Mouse (Mus musculus): Measurements from ENCODE around the gene Gm27029.
"Not testable (repeated sequence)": the region's sequence is repeated elsewhere in the genome, so short reads cannot be mapped to it uniquely, and the experiment has no call there.

Gene Gm27029

DNA sequence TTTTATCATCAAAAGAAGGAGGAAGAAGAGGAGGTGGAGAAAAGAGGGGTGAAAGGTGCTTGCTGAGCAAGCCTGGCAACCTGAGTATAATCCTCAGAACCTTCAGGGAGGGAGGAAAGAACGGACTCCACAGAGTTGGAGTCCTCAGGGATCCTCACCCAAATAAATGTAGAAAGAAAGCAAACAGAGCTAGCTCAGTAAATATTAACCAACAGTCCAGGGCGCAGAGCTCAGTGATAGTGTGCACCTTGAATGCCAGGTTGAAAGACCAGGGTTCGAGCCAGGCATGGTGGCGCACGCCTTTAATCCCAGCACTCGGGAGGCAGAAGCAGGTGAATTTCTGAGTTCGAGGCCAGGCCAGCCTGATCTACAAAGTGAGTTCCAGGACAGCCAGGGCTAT is 31.0 kb upstream of the Gm27029 start:
- no peak for DNase-seq

DNA sequence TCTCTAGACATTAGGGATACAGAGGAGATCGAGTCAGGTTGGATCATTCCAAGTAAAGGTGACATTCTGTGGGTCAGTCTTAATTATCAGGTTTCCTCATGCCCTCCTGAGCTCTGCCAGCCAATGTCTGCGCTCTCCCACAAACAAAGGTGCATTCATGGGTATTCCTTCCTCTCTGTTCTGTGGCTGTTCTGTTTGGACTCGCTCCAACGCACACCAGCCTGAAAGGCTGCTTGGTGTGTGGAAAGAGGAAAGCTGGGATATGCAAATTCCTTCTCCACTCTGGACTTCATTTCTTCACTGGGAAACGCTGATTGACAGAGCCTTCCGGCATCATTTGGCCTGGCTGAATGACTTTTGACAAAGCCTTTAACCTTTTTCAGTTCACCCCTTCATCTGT is 30.1 kb upstream of the Gm27029 start:
- DNase-seq, result no peak

DNA sequence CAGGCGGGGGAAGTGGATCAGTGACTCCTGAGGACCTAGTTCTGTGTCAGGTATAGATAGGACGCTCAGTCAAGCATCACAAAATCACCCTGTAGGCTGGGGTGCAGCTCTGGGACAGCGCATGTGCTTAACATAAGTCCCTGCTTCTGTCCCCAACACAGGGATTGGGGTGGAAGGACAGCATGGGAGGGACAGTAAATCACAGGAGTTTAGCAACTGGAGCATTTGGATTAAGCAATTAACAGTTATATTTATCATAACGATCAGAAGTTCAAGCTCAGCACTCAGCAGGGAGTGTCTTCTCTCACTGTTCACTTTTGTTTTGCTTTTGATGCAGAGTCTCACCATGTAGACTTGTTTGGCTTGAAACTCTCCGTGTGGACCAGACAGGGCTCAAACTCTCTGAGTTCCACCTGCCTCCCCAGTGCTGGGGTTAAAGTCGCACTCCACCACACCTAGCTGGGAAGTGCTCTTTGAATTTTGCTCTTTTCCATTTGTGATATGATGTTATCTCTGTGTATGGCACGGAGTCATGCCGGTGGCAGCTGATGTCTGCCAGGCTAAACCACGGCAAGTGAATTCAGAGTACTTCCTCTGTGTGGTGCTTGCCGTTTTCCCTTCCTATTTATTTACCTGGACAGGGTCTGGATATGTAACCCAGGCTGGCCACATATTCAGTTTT is 27.6 kb upstream of the Gm27029 start:
- no peak for DNase-seq

DNA sequence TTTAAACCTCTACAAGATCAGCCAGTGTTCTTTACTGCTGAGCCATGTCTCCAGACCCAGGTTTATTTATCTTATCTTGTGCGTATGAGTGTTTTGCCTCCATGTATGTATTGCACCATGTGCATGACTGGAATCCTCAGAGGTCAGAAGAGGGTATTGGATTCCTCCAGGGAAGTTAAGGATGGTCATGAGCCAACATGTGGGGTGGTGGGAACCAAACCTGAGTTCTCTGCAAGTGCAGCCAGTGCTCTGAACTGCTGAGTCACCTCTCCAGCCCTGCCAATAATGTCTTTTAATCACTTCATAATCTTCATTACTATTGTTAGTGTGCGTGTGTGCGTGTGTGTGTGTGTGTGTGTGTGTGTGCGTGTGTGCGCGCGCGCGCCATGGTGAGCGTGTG is 26.9 kb upstream of the Gm27029 start:
- DNase-seq, result no peak

DNA sequence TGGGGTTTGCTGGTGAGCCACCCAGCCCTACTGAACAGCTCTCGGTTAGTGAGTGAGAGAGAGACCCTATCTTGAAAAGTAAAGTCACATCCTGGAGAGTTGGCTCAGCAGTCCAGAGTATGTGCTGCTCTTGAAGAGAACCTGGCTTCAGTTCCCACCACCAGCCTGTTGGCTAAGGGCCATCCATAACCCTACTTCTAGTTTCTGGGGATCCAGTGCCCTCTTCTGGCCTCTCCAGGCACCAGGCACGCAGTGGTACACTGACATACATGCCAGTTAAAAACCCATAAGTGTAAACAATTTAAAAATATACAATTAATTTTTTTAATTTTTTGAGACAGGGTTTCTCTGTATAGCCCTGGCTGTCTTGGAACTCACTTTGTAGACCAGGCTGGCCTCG is 25.8 kb upstream of the Gm27029 start:
- DNase-seq, result peak in 1 of 2 experiments; percentile 36

DNA sequence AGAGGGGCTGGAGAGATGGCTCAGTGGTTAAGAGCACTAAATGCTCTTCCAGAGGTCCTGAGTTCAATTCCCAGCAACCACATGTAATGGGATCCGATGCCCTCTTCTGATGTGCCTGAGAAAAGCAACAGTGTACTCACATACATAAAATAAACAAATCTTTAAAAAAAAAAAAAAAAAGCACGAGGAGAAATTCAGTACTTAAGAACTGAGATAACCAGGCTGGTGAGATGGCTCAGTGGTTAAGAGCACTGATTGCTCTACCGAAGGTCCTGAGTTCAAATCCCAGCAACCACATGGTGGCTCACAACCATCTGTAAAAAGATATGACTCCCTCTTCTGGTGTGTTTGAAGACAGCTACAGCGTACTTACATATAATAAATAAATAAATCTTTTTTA is 25.0 kb upstream of the Gm27029 start:
- DNase-seq, result not testable (repeated sequence)

DNA sequence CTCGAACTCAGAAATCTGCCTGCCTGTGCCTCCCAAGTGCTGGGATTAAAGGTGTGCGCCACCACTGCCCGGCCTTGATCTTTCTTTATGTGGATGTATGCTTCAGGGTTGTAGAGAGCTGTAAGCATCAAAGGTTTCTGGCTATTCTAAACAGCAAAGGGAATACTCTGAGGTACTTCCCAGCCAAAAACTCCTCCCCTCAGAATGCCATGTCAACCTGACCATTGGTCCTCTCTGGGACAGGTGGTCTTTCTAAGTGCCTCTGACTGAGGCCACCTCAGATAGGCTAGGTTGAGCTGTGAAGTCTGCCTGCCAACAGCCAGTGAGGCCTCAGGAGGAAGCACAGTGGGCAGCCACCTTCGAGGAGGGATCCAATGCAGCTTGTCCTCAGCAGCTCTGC is 24.3 kb upstream of the Gm27029 start:
- peak in 1 of 2 experiments; percentile 17 for DNase-seq

DNA sequence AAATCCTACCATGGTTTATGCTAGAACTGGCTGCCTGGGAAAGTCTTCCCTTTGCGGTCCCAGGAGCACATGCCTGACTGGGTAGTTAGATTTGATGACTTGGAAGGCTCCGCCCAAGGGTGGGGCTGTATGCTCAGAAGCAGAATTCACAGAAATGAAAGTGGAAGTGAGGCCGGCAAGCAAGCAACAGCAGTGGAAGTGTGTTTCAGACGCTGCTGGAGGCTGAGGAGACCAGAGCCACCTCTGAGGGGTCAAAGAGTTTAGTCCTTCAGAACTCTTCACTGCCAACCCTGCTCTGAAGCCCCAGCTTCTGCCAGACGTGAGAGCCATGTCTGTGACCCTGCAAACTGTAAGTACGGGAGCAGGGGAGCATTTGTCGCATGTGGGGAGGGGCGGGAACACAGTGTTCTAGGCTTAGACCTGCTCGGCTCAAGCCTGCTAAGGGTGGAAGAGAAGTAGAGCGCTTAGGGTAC is 23.7 kb upstream of the Gm27029 start, which contains the start of gene Ifi35:
Gene Ifi35 (plus strand): TSS at position 134 of the 473 bp plus-strand sequence.
- peak; percentile 91 to 93 for DNase-seq

DNA sequence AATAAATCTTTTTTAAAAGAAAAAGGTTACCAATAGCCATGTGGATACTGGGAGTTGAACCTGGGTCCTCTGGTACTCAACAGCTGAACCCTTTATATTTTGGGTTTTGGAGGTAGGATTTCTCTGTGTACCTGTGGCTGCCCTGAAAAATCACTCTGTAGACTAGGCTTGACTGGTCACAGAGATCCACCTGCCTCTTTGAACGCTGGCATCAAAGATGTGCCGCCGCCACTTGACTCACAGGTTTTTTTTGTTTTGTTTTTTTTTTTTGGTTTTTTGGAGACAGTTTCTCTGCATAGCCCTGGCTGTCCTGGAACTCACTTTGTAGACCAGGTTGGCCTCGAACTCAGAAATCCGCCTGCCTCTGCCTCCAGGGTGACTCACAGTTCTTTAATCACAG is 23.2 kb upstream of the Gm27029 start:
- DNase-seq, result no peak

DNA sequence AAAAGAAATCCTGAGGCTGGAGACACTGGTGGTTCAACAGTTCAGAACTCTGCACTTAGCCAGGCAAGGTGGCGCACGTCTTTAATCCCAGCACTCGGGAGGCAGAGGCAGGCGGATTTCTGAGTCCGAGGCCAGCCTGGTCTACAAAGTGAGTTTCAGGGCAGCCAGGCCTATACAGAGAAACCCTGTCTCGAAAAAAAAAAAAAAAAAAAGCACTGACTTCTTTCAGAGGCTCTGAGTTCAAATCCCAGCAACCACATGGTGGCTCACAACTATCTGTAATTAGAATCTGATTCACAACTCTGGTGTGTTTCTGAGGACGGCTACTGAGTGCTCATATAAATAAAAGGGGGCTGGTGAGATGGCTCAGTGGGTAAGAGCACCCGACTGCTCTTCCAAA is 22.3 kb upstream of the Gm27029 start:
- DNase-seq, result not testable (repeated sequence)

DNA sequence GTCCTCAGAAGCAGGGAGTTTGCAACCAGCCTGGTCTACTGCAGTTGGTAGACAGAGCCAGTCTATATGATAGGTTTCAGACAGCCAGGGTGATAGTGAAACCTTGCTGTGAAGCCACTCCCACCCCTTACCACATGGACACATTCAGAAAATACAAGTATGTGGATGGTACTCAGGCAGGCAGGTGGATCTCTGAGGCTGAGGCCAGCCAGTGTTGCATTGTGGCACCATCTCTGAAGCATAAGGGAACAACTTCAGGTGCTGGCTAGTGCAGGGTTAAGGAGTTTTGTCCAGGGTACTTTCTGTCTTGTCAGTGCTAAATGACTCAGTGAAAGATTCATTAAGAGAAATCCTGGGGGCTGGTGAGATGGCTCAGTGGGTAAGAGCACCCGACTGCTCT is 21.7 kb upstream of the Gm27029 start:
- no peak for DNase-seq

DNA sequence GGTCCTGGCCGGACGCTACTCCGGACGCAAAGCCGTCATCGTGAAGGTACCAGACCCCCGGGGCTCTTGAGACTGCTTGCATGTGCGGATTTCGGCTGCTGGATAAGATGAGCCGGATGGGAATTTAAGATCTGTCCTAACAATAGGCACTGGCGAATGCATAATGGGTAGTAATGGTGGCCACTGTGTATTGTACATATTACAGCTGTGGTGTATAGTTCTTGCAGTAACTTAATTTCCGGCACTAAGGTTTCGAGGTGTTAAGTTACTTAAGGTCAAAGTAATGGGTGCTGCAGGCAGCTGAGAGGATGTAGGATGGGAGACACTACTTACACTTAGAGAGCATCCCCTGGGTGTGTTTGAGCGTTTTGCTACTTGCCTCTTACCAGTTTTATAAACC is 18.2 kb upstream of the Gm27029 start:
- no peak for DNase-seq

DNA sequence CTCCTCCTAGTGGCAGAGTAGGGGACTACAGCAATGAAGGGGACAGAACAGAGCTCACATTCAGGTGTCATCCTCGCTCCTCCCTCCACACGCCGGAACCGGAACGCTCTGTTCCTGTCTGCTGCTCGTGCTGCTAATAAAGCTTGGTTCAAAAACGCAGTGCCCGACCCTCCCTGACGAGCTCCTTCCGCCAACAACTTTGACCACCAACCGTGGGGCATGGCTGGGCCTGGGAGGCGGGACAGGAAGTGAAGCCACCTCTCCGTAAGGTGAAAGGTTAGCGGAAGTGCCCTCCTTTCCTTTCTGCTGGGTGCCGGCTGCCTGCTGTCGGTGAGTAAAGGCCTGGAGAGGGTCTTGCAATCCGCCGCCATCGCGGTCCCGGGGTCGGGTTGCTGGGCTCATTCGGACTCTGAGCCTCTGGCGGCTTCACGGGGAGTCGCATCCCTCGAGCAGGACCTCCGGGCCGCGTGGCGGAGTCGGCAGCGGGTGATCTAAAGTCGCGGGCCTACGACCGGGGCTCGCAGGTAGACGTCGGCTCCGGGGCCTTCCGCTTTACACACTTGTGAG is 17.6 kb upstream of the Gm27029 start, which contains the start of gene Rpl27:
Gene Rpl27 (plus strand): TSS at position 172 of the 567 bp plus-strand sequence.
- DNase-seq, result peak; percentile 99

DNA sequence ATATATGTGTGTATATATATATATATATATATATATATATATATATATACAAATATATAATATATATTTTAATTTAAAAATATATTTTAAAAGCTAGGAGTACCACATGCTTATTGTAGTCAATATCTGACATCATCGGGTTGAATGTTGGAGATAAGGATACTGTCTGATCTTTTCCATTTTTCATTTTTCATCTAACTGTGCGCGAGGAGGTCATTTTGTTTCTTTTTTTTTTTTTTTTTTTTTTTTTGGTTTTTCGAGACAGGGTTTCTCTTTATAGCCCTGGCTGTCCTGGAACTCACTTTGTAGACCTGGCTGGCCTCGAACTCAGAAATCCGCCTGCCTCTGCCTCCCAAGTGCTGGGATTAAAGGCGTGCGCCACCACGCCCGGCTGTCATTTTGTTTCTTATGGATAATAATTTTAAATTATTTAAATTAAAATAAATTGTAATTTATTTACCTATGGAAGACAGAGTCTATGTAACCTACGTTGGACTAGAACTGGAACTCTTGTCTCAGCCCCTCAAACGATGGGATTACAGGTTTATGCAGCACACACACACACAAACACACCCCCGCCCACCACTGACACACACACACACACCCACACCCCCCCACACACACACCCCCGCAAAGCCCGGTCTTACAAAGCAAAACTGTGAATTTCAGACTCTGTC is 17.0 kb upstream of the Gm27029 start:
- DNase-seq, result not testable (repeated sequence)

DNA sequence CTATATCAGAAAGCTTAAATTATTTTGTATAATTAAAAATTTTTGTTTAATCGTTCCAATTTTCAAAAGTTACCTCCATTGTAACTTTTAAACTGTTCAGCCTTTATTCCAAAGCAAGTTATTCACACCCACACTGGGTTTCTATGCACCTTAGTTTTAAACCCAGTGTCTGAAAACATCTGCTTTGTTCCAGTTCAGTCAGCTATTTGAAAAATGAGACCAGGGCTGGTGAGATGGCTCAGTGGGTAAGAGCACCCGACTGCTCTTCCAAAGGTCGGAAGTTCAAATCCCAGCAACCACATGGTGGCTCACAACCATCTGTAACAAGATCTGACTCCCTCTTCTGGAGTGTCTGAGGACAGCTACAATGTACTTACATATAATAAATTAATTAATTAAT is 13.4 kb upstream of the Gm27029 start:
- not testable (repeated sequence) for DNase-seq

DNA sequence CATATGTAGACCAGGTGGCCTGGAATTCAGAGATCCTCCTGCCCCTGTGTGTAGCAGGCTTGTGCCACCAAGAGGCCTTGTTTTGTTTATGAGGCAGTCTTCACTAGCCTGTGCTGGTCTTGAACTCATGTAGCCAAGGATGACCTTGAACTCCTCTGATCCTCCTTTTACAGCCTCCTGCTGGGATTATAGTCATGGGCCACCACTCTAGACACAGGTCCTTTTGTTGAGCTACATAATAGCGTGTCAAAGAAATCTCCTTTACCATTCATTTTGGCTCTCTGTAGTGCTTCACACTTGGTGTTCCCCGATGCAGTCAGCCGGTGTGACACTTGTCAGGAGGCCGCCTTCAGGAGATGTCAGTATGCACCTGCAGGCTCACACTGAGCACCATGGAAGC is 12.3 kb upstream of the Gm27029 start:
- no peak for DNase-seq

DNA sequence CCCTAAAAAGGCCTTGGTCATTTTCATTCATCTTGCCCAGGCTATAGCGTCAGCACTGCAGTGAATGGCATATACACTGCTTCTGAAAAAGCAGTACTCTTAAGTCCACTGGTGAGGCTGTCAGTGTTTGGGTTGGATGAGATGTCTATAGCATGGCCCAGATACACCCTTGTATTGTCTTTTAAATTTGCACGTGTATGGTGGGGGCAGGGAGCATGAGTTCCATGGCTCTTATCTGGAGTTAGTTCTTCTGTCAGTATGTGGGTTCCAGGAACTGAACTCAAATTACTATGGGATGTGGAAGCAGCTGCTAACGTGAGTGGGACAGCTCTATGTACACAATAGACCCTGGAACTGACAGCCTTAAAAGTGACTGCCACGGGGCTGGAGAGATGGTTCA is 11.2 kb upstream of the Gm27029 start:
- no peak for DNase-seq

DNA sequence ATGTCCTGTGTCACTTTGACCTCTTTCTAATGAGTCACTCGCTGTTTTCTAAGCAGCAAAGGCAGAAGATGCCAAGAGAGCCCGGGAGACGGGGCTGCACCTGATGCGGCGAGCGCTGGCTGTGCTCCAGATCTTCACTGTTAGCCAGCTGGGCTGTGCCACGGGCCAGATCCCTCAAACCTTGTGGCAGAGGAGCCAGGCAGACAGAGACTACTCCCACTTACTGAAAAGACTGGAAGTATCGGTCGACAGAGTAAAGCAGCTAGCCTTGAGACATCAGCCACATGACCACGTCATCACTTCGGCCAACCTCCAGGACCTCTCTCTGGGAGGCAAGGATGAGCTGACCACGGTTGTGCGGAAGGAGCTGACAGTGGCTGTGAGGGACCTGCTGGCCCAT is 8.8 kb upstream of the Gm27029 start:
- no peak for DNase-seq

DNA sequence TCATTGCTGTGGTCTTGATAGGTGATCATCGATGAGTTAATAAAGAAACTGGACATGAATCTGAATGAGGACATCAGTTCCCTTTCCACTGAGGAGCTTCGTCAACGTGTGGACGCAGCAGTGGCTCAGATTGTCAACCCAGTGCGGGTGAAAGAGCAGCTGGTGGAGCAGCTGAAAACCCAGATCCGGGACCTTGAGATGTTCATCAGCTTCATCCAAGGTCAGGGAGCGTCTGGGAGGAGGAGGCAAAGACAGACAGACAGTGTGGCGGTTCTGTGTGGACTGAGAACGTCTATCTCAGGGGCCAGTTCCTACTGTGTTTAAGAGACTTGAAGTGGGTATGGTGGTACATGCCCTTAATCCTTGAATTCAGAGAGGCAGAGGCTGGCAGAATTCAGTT is 6.7 kb upstream of the Gm27029 start:
- no peak for DNase-seq

DNA sequence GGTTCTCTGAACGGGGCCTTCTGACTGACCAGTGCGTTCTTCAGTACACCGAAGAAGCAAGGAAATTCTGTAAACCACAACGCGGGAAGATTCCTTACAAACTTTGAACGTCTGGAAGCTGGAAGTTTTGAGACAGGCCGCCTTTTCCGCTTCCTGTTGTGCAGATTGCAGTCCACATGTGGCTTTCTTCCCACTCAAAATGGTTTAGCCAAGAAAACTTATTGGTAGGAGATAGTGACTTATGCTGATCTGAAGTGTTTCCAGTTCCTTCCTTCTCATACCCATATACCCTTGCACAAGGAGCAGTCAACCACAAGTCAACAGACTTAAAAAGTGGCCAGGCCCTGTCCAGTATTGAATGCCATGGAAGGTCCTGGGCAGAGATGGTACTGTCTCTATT is 1.6 kb upstream of the Gm27029 start:
- DNase-seq, result no peak

DNA sequence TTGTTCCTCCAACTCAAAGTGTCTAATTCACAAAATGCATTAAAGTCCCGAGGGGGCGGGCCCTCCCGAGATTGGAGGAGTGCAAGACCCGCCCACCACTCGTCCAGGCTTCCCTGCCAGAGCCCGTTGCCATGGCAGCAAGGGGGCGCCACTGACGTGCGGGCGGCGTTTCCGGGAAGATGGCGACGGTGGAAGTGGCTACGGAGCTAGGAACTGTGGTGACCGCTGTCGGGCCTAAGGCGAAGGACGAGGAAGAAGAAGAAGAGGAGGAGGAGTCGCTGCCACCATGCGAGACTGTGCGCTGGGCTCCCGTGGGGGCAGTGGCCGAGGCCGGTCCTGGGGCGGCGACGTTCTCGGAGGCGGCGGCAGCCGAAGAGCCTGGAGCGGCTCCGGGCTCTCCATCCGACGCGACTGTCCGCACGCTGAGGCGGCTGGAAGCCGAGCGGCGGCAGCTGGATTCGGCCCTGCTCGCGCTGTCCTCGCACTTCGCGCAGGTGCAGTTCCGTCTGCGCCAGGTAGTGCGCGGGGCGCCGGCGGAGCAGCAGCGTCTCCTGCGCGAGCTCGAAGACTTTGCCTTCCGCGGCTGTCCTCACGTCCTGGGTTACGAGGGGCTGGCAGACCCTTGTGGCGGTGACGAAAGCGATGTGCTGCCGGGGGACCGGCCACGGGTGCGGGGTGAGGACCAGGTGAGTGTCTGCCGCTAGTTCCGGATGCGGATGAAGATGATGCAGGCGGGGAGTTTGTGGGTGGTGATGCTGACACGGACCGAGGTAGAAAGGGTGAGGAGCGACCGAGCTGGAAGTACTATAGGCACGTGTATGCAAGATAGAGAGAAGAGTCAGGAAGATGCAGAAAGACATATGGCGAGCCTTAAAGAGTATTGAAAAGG is 573 bp upstream of the Gm27029 start, which contains the start of the genes Rundc1 and Ptges3l:
Gene Rundc1 (plus strand): TSS at position 161 of the 889 bp plus-strand sequence.
Gene Ptges3l (minus strand): TSS at position 409 of the 889 bp plus-strand sequence.
- peak; percentile 98 to 99 for DNase-seq

DNA sequence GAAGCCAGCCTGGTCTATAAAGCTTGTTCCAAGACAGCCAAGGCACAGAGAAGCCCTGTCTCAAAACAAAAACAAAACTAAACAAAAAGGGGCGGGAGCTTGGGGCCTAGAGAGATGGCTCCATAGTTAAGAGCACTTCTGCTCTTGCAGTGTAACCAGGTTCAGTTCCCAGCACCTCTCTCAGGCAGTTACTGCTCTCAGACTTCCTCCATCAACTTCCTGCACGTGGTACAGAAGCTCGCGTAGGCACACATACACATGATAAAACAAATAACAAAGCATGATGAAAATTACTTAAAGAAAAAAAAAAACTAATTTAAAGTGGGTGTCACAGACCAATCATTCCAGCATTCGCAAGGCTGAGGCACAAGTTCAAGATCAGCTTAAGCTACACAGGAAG is 4.4 kb downstream of the Gm27029 start:
- no peak for DNase-seq

DNA sequence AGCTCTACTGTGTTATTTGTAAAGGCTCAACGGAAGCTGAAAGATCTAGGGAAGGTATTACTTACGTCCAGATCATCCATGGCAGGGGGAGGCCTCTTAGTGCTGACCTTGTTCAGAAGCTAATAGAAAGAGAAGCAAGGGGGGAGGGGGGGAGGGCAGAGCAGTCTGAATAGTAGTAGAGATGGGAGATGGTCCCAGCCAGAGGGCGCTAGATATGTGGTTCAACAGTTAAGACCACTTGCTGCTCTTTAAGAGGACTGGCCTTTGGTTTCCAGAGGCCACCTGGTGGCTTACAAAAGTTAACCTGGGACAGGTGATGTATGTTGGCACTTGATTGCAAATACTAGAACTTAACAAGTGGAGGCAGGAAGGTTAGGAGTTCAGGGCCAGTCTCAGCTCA is 5.0 kb downstream of the Gm27029 start:
- no peak for DNase-seq
